Mouse (Mus musculus) cerebellum, adult 2 months (tissue): Measurements from ENCODE around the gene Mapk1ip1.

ENCODE experiments used
- CTCF ChIP-seq: fragments of 200-500 bp; IDR thresholded peaks from 2 replicates; pipeline ENCODE4 v1.5.1; 2011; ENCODE audit warnings: low read depth, mild to moderate bottlenecking, control low read depth, low read length, moderate library complexity, borderline replicate concordance; ENCODE audit not compliant: insufficient read depth
- POLR2A ChIP-seq: fragments of 200-500 bp; IDR thresholded peaks from 2 replicates; pipeline ENCODE4 v1.6.1; 2011; ENCODE audit warnings: low read length, control low read depth, borderline replicate concordance; ENCODE audit not compliant: insufficient read depth

DNA sequence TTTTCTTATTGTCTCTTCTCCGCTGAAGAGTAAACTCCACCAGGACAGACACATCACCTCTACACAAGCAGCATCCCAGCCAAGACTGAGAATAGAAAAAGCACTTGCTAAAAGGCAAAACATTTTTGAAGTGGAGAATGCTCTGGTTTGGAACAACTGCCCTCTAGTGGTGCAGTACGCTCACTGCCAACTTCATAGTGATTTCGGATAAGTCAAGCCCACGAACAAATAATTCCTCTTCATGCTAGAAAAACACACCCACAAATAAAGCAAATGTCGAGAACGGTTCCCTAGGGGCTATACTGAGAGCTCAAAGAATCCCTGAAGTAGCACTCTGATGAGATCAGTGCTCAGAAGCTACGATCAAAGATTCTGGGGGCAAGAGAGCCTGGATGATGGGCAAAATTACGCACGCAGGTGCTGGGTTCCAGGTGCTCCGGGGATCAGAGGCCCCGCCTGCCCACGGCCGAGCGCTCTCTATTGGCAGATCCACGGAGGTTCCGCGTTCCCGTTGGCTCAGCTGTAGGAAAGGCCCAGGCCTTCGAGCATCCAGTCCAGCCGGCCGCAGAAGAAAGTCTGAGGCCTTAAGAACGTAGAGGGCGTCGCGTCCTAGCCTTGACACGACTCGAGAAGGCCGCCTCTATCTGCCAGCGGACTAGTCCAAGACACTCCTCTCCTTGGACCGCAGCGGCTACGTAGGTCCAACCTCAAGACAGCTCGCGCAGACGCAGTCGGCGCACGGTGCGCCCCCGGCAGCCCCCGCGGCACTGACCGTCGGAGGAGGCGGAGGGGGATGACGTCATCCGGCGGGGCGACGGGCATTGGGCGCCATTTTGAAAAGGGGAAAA, at the start of gene Mapk1ip1, which contains the start of gene Ppp2r2d:
- peak; percentile 95 for TF ChIP-seq POLR2A
- peak; percentile 65; the same call in 1 of the 2 replicates for TF ChIP-seq CTCF
